Mouse (Mus musculus) CH12.LX (cell line): ENCODE measurements at regions not wholly inside any gene's neighbourhood (a gene's known extent, or its start where the extent isn't known, plus 50 kb on each side); places are given as distances from the start of the nearest gene placed in this dataset.

Experiments used
- CTCF ChIP-seq, 2 experiments: IDR thresholded peaks in 1 of 2; conservative IDR thresholded peaks in 1 of 2; 2 replicates each; pipeline ENCODE4 v1.5.1; 2011 to 2012; ENCODE audit warnings: low read depth in 2 of 2, low read length in 2 of 2, improper control_type of control experiment in 1 of 2, inconsistent platforms in 1 of 2, mild to moderate bottlenecking in 1 of 2, moderate library complexity in 1 of 2
- RAD21 ChIP-seq: IDR thresholded peaks from 2 replicates; pipeline ENCODE4 v1.6.1; 2011; ENCODE audit warnings: low read depth, mild to moderate bottlenecking, low read length, improper control_type of control experiment, moderate library complexity

- no peak for TF ChIP-seq CTCF (conservative IDR thresholded peaks at IDR 0.05 in 1 of 2, IDR thresholded peaks at IDR 0.05 in 1 of 2; ENCODE audit: low read depth in 2 of 2, low read length in 2 of 2)
- no peak for TF ChIP-seq RAD21
These were observed 209.0 kb upstream of the Tsc22d2 start for GRCm38 (mm10) chr3:58205526-58205925.
